Mouse (Mus musculus) heart, embryonic 11.5 days (tissue): ENCODE measurements around the gene Olfr20. TPM values are rescaled to one million over a fixed set of nuclear protein-coding genes. Genes with fewer than 3 reads are reported as not detected.
"Not testable (repeated sequence)": the region's sequence is repeated elsewhere in the genome, so short reads cannot be mapped to it uniquely, and the experiment has no call there.

Experiments used
- ATAC-seq: fragments of 200-750 bp; cut with Nextera tagmentation; replicated peaks from 2 replicates; pipeline ENCODE4 v1.8.0; 2017; ENCODE audit warnings: moderate library complexity; ENCODE audit not compliant: insufficient number of reproducible peaks, low FRiP score, low TSS enrichment
- H3K27ac ChIP-seq: fragments of 300-500 bp; sonication (generic); 2 replicates; pipeline ENCODE4 v1.5.1; 2014; ENCODE audit warnings: mild to moderate bottlenecking, low read depth, low read length
- H3K27me3 ChIP-seq: fragments of 300-500 bp; sonication (generic); 2 replicates; pipeline ENCODE4 v1.6.1; 2014; ENCODE audit warnings: mild to moderate bottlenecking, low read length, mixed read lengths; ENCODE audit not compliant: control insufficient read depth, insufficient read depth
- H3K36me3 ChIP-seq: fragments of 300-500 bp; sonication (generic); 2 replicates; pipeline ENCODE4 v1.6.1; 2014; ENCODE audit warnings: mild to moderate bottlenecking, low read length, moderate library complexity, mixed read lengths; ENCODE audit not compliant: control insufficient read depth, insufficient read depth
- H3K4me1 ChIP-seq: fragments of 300-500 bp; sonication (generic); 2 replicates; pipeline ENCODE4 v1.6.1; 2014; ENCODE audit warnings: low read length; ENCODE audit not compliant: control insufficient read depth, insufficient read depth
- H3K4me2 ChIP-seq: fragments of 300-500 bp; sonication (generic); 2 replicates; pipeline ENCODE4 v1.6.1; 2014; ENCODE audit warnings: mild to moderate bottlenecking, moderate library complexity
- H3K4me3 ChIP-seq: fragments of 300-500 bp; sonication (generic); 2 replicates; pipeline ENCODE4 v1.5.1; 2014; ENCODE audit warnings: low read depth, low read length
- H3K9ac ChIP-seq: fragments of 300-500 bp; sonication (generic); 2 replicates; pipeline ENCODE4 v1.6.1; 2014; ENCODE audit warnings: mild to moderate bottlenecking, low read depth, low read length, moderate library complexity
- H3K9me3 ChIP-seq: fragments of 300-500 bp; sonication (generic); replicated peaks from 2 replicates; pipeline ENCODE4 v1.6.1; 2016; ENCODE audit warnings: low read length; ENCODE audit not compliant: control insufficient read depth
- WGBS: fragments of 180-500 bp; shearing (Covaris S2); extraction: QIAGEN DNeasy Blood & Tissue Kit; methylation state at CpG from one replicate; pipeline ENCODE4 v1.1.7; 2014; ENCODE audit not compliant: insufficient replicate concordance; 5-methylcytosine and 5-hydroxymethylcytosine counted together
- polyA plus RNA-seq: library from polyadenylated mRNA; unstranded; fragments of >200 nt; fragmentation: Nextera tagmentation; extraction: Ambion mirVana; gene quantifications from 2 replicates; pipeline ENCODE4 v1.2.1, GENCODE M21; 2014

Olfr20 gene
- polyA plus RNA-seq: not detected in 2 replicates

GRCm38 (mm10) chr11:73350483-73350882, at the start of gene Olfr20:
Gene Olfr20 (plus strand): TSS chr11:73350783.
- H3K4me2 ChIP-seq: no peak within 1 kb of the TSS
- no peak within 1 kb of the TSS for H3K27ac ChIP-seq
- H3K9me3 ChIP-seq: no peaks in the 10 kb centered on the region
- H3K4me1 ChIP-seq: no peaks in the 10 kb centered on the region
- no peak within 1 kb of the TSS for H3K9ac ChIP-seq
- 54% methylated on average over 3 of the region's 3 CpGs for WGBS
- no peak for ATAC-seq
- no peaks in the 10 kb centered on the region for H3K27me3 ChIP-seq
- no peaks in the 10 kb centered on the region for H3K36me3 ChIP-seq
- no peak within 1 kb of the TSS for H3K4me3 ChIP-seq

GRCm38 (mm10) chr11:73303123-73303522, 47.5 kb upstream of the Olfr20 start:
- Histone ChIP-seq H3K27ac (no peak overlapping the region), H3K4me3 (no peak overlapping the region), H3K4me2 (no peak overlapping the region), H3K9me3 (no peaks in the 10 kb centered on the region), H3K36me3 (no peaks in the 10 kb centered on the region), H3K4me1 (no peaks in the 10 kb centered on the region), H3K27me3 (no peaks in the 10 kb centered on the region), H3K9ac (no peak overlapping the region)
- 45% methylated on average over 2 of the region's 2 CpGs for WGBS
- no peak for ATAC-seq

DNA sequence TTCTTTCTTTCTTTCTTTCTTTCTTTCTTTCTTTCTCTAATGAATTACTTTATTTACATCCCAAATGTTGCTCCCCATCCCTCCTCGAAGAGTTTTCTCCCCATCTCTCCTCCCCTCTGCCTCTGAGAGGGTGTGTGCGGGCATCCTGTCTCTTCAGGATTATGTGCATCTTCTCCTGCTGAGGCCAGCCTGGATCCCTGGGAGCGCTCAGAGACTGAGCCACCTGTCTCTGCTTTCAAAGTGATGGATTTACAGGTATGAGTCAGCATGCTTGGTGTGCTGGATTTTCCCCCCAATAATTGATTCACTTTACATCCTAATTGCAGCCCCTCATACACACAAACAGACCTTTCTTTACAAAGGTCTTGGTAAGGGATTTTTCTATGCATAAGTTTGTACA, 34.6 kb upstream of the Olfr20 start:
- H3K9me3 ChIP-seq: no peaks in the 10 kb centered on the region
- no peak overlapping the region for H3K4me2 ChIP-seq
- 48% methylated on average over 3 of the region's 3 CpGs for WGBS
- H3K4me1 ChIP-seq: no peaks in the 10 kb centered on the region
- H3K36me3 ChIP-seq: no peaks in the 10 kb centered on the region
- H3K9ac ChIP-seq: no peak overlapping the region
- no peaks in the 10 kb centered on the region for H3K27me3 ChIP-seq
- H3K4me3 ChIP-seq: no peak overlapping the region
- no peak for ATAC-seq
- no peak overlapping the region for H3K27ac ChIP-seq

GRCm38 (mm10) chr11:73318581-73318980, 32.0 kb upstream of the Olfr20 start:
- H3K9me3 ChIP-seq, H3K9ac ChIP-seq, H3K4me2 ChIP-seq, H3K4me3 ChIP-seq, ATAC-seq, H3K27me3 ChIP-seq, H3K4me1 ChIP-seq, H3K36me3 ChIP-seq, H3K27ac ChIP-seq: not testable (repeated sequence)
- WGBS: 72% methylated on average over 2 of the region's 2 CpGs

DNA sequence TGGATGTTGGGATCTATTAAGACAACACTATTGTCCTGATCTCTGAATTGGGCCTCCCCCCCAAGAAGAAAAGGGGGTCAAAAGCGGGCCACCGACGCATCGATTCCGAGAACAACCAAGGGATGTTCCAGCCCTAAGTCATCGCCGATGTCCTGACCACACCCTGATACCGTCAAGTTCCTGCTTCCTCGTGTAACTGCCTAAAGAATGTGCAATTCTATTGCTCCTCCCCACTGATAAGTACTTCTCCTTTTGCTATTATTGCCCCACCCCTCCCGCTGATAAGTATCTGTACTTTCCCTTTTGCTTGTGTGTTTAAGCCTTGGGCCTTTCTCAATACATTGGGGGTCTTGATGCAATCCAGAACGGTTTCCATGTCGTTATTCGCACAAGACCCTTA, 29.5 kb upstream of the Olfr20 start:
- H3K36me3 ChIP-seq, H3K4me2 ChIP-seq, H3K27me3 ChIP-seq, H3K27ac ChIP-seq, H3K4me3 ChIP-seq, H3K9me3 ChIP-seq, H3K9ac ChIP-seq, H3K4me1 ChIP-seq, ATAC-seq: not testable (repeated sequence)
- 86% methylated on average over 13 of the region's 13 CpGs for WGBS

GRCm38 (mm10) chr11:73323906-73324830, 26.4 kb upstream of the Olfr20 start:
- no peak overlapping the region for H3K9ac ChIP-seq
- H3K4me2 ChIP-seq: no peak overlapping the region
- H3K4me1 ChIP-seq: no peaks in the 10 kb centered on the region
- H3K27me3 ChIP-seq: no peaks in the 10 kb centered on the region
- whole genome bisulfite sequencing: 68% methylated on average over 9 of the region's 9 CpGs
- no peak for ATAC-seq
- no peak overlapping the region for H3K27ac ChIP-seq
- H3K9me3 ChIP-seq: no peaks in the 10 kb centered on the region
- no peak overlapping the region for H3K4me3 ChIP-seq
- no peaks in the 10 kb centered on the region for H3K36me3 ChIP-seq

GRCm38 (mm10) chr11:73326485-73326886, 24.1 kb upstream of the Olfr20 start:
- Histone ChIP-seq H3K4me2 (no peak overlapping the region), H3K27ac (no peak overlapping the region), H3K27me3 (no peaks in the 10 kb centered on the region), H3K9me3 (no peaks in the 10 kb centered on the region), H3K36me3 (no peaks in the 10 kb centered on the region), H3K4me3 (no peak overlapping the region), H3K9ac (no peak overlapping the region), H3K4me1 (no peaks in the 10 kb centered on the region)
- WGBS: 65% methylated on average over 12 of the region's 12 CpGs
- ATAC-seq: no peak

DNA sequence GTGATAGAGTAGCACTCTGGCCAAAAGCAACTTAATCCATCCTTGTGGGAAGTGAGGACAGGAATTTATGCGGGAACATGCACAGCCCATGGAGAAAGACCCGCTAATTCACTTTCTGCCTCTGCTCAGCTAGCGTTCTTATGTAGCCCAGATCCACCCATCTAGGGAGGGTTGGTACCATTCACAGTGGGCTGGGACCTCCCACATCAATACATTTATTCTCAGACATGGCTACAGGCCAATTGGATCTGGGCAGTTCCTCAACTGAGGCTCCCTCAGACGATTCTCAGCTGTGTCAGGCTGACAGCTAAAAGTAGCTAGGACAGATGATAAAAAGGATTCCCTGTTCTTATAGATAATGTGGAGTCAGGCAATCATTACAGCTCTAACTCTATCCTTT, 23.2 kb upstream of the Olfr20 start:
- Histone ChIP-seq H3K9ac (no peak overlapping the region), H3K27me3 (no peaks in the 10 kb centered on the region), H3K36me3 (no peaks in the 10 kb centered on the region), H3K4me2 (no peak overlapping the region), H3K9me3 (no peaks in the 10 kb centered on the region), H3K27ac (no peak overlapping the region), H3K4me1 (no peaks in the 10 kb centered on the region), H3K4me3 (no peak overlapping the region)
- WGBS: 60% methylated on average over 4 of the region's 4 CpGs
- ATAC-seq: no peak

- Histone ChIP-seq H3K4me1 (no peaks in the 10 kb centered on the region), H3K9ac (no peak within 1 kb of the TSS), H3K4me3 (no peak within 1 kb of the TSS), H3K27me3 (no peaks in the 10 kb centered on the region), H3K4me2 (no peak within 1 kb of the TSS), H3K27ac (no peak within 1 kb of the TSS), H3K9me3 (no peaks in the 10 kb centered on the region), H3K36me3 (no peaks in the 10 kb centered on the region)
- WGBS: 67% methylated on average over 27 of the region's 27 CpGs
- ATAC-seq: no peak
These were observed 21.1 kb upstream of the Olfr20 start, which contains the start of the genes Aspa, Gm49340 and Spata22 for GRCm38 (mm10) chr11:73329442-73329841. Gene Aspa (minus strand): TSS chr11:73329596. Gene Gm49340 (plus strand): TSS chr11:73329741. Gene Spata22 (plus strand): TSS chr11:73329741.
